15 mouse cellular contexts compared by ENCODE assay signal in the genomic region with DNA sequence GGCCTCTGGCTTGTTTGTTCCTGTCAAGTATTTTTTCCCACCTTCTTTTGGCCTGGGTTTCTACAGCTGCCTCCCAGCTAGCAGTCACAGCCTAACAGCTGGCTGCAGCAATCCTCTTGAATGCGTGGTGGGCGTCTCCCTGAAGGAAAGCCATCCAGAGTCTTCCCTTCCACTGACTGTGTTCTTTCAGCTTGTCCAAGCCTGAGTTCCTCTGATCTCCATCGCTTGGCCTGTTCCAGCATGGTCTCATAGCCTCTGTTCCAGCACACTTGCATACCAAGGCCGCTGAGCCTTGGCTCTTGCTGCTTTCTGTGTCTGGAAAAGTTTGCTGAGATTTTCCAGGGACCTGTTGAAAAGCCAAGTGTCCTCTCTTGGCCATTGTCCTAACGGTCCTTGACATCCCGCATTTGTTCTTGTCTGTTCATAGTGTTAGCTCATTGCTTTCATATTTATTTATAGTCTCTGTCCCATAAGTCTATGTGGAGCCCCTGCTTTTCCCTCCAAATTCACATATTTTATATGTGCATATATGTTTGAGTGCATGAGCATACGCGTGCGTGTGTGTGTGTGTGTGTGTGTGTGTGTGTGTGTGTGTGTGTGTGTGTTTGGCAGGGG. TPM values are rescaled to one million over a fixed set of nuclear protein-coding genes. Genes with fewer than 3 reads are reported as not detected.
DNase-seq lines count a peak whose midpoint lies in the region; ATAC-seq lines count a peak whose summit lies in the region.
"Had no signal": no experiment of that assay in that cellular context is flagged by ENCODE, and none has a peak within 500 bp of the region (broad histone marks: within the 10 kb centered on the region; RNA-seq: fewer than 3 reads in every experiment).

No protein-coding gene starts in this region.

- no peaks in the 10 kb centered on the region for H3K9me3 ChIP-seq in embryonic facial prominence, embryonic 14.5 days (ENCODE audit: control insufficient read depth, low read length)
- H3K9me3 ChIP-seq in embryonic facial prominence, embryonic 10.5 days = no peaks in the 10 kb centered on the region
- H3K9me3 ChIP-seq in lung, embryonic 15.5 days = no peaks in the 10 kb centered on the region
- no peaks in the 10 kb centered on the region for H3K9me3 ChIP-seq in stomach, embryonic 15.5 days
- no peaks in the 10 kb centered on the region for H3K9me3 ChIP-seq in forebrain, embryonic 11.5 days (ENCODE audit: control insufficient read depth, low read length)
- H3K9me3 ChIP-seq: forebrain, embryonic 12.5 days; neural tube, embryonic 13.5 days had no signal

- H3K36me3 ChIP-seq in embryonic facial prominence, embryonic 14.5 days (ENCODE audit: control insufficient read depth, insufficient read depth, low read length) = no peaks in the 10 kb centered on the region
- H3K36me3 ChIP-seq in embryonic facial prominence, embryonic 10.5 days (replicated peaks) = no peaks in the 10 kb centered on the region
- no peaks in the 10 kb centered on the region for H3K36me3 ChIP-seq in lung, embryonic 15.5 days
- no peaks in the 10 kb centered on the region for H3K36me3 ChIP-seq in stomach, embryonic 15.5 days
- H3K36me3 ChIP-seq in forebrain, embryonic 11.5 days (ENCODE audit: control insufficient read depth, insufficient read depth, low read length) = no peaks in the 10 kb centered on the region
- H3K36me3 ChIP-seq: forebrain, embryonic 12.5 days; neural tube, embryonic 13.5 days had no signal

- no peak overlapping the region for H3K27ac ChIP-seq in embryonic facial prominence, embryonic 14.5 days (replicated peaks; ENCODE audit: low read depth, low read length)
- no peak overlapping the region for H3K27ac ChIP-seq in embryonic facial prominence, embryonic 10.5 days (replicated peaks)
- no peak overlapping the region for H3K27ac ChIP-seq in lung, embryonic 15.5 days
- H3K27ac ChIP-seq in stomach, embryonic 15.5 days = peak overlapping the region; percentile 55
- no peak overlapping the region for H3K27ac ChIP-seq in forebrain, embryonic 11.5 days (ENCODE audit: low read depth, low read length)
- H3K27ac ChIP-seq: forebrain, embryonic 12.5 days; hindbrain, postnatal 0 days; neural tube, embryonic 13.5 days had no signal

- no peaks in the 10 kb centered on the region for H3K27me3 ChIP-seq in embryonic facial prominence, embryonic 14.5 days (replicated peaks; ENCODE audit: control insufficient read depth, insufficient read depth, low read length)
- H3K27me3 ChIP-seq in embryonic facial prominence, embryonic 10.5 days (replicated peaks; ENCODE audit: low read depth, poor library complexity, severe bottlenecking) = no peaks in the 10 kb centered on the region
- H3K27me3 ChIP-seq in lung, embryonic 15.5 days = no peaks in the 10 kb centered on the region
- H3K27me3 ChIP-seq in stomach, embryonic 15.5 days (replicated peaks) = no peaks in the 10 kb centered on the region
- H3K27me3 ChIP-seq in forebrain, embryonic 11.5 days (ENCODE audit: control insufficient read depth, insufficient read depth, low read length) = no peaks in the 10 kb centered on the region
- H3K27me3 ChIP-seq: forebrain, embryonic 12.5 days; neural tube, embryonic 13.5 days had no signal

- H3K4me2 ChIP-seq in embryonic facial prominence, embryonic 14.5 days (ENCODE audit: low read depth, low read length) = no peak overlapping the region
- H3K4me2 ChIP-seq in lung, embryonic 15.5 days = no peak overlapping the region
- H3K4me2 ChIP-seq in stomach, embryonic 15.5 days = no peak overlapping the region
- no peak overlapping the region for H3K4me2 ChIP-seq in forebrain, embryonic 11.5 days (ENCODE audit: low read depth, low read length, severe bottlenecking)
- H3K4me2 ChIP-seq: forebrain, embryonic 12.5 days; lung, embryonic 14.5 days; neural tube, embryonic 13.5 days had no signal

- no peak overlapping the region for H3K4me3 ChIP-seq in embryonic facial prominence, embryonic 14.5 days (ENCODE audit: low read depth, low read length)
- H3K4me3 ChIP-seq in embryonic facial prominence, embryonic 10.5 days = no peak overlapping the region
- no peak overlapping the region for H3K4me3 ChIP-seq in lung, embryonic 15.5 days
- H3K4me3 ChIP-seq in stomach, embryonic 15.5 days (replicated peaks) = no peak overlapping the region
- no peak overlapping the region for H3K4me3 ChIP-seq in forebrain, embryonic 11.5 days (ENCODE audit: low read depth, low read length)
- H3K4me3 ChIP-seq: forebrain, embryonic 12.5 days; neural tube, embryonic 13.5 days had no signal

- intact Hi-C loops in heart, postnatal 14 days (cut with DNase I) = no loop called here

- DNase-seq in embryonic facial prominence, embryonic 14.5 days (ENCODE audit: low spot score) = peak; percentile 72
- DNase-seq in embryonic facial prominence, embryonic 10.5 days (ENCODE audit: low spot score) = no peak
- no peak for DNase-seq in lung, postnatal 36 days
- peak; percentile 33 to 42 for DNase-seq in heart, postnatal 14 days
- no peak for DNase-seq in forebrain, embryonic 11.5 days (ENCODE audit: low spot score)
- DNase-seq in yolk sac, embryonic 10.5 days (ENCODE audit: low spot score) = no peak
- DNase-seq: adrenal gland, postnatal 36 days; cerebellum, adult 11-12 months; lung, embryonic 14.5 days; midbrain, embryonic 14.5 days had no signal

- H3K4me1 ChIP-seq in embryonic facial prominence, embryonic 14.5 days (ENCODE audit: control insufficient read depth, insufficient read depth, low read length) = no peaks in the 10 kb centered on the region
- H3K4me1 ChIP-seq in embryonic facial prominence, embryonic 10.5 days = 0 out of 2 replicates have a peak, but pooled peaks cover 16% of the 10 kb centered on the region
- H3K4me1 ChIP-seq in lung, embryonic 15.5 days = no peaks in the 10 kb centered on the region
- H3K4me1 ChIP-seq in stomach, embryonic 15.5 days = no peaks in the 10 kb centered on the region
- H3K4me1 ChIP-seq in forebrain, embryonic 11.5 days (replicated peaks; ENCODE audit: control insufficient read depth, insufficient read depth, low read length) = peaks cover 3% of the 10 kb centered on the region; the same call in 1 of the 2 replicates

- 79% methylated on average over 9 of the region's 9 CpGs for WGBS in embryonic facial prominence, embryonic 14.5 days
- whole genome bisulfite sequencing in embryonic facial prominence, embryonic 10.5 days = 87% methylated on average over 9 of the region's 9 CpGs
- 70% methylated on average over 9 of the region's 9 CpGs for WGBS in lung, embryonic 15.5 days
- WGBS in stomach, embryonic 15.5 days = 66% methylated on average over 9 of the region's 9 CpGs
- WGBS in forebrain, embryonic 11.5 days = 92% methylated on average over 9 of the region's 9 CpGs

- H3K9ac ChIP-seq in embryonic facial prominence, embryonic 14.5 days (ENCODE audit: low read depth, low read length) = no peak overlapping the region
- H3K9ac ChIP-seq in lung, embryonic 15.5 days = no peak overlapping the region
- no peak overlapping the region for H3K9ac ChIP-seq in stomach, embryonic 15.5 days
- no peak overlapping the region for H3K9ac ChIP-seq in forebrain, embryonic 11.5 days (ENCODE audit: low read length)
- H3K9ac ChIP-seq: forebrain, embryonic 12.5 days; lung, embryonic 14.5 days; neural tube, embryonic 13.5 days had no signal

- ATAC-seq in embryonic facial prominence, embryonic 14.5 days (ENCODE audit: low read depth) = peak; percentile 54; the same call in 1 of the 2 replicates
- ATAC-seq in lung, embryonic 15.5 days (ENCODE audit: borderline replicate concordance, extremely low read depth, low FRiP score, low TSS enrichment) = 0 out of 2 replicates have a peak, but pooled peaks have one; percentile 39
- peak; percentile 75; the same call in 1 of the 2 replicates for ATAC-seq in stomach, embryonic 15.5 days (ENCODE audit: insufficient read depth, low FRiP score, low read depth)
- ATAC-seq in forebrain, embryonic 11.5 days (replicated peaks; ENCODE audit: low FRiP score) = no peak
- ATAC-seq: hindbrain, postnatal 0 days had no signal

RNA-seq across cellular contexts. Expression of a gene that starts 3.5 kb away (rescaled TPM):
- polyA plus RNA-seq in embryonic facial prominence, embryonic 14.5 days (2014; fragmentation: Nextera tagmentation; extraction: Ambion mirVana) = 3.2 and 4.4 TPM in 2 replicates
- polyA plus RNA-seq in embryonic facial prominence, embryonic 10.5 days (2016; fragmentation: Nextera tagmentation; extraction: Ambion mirVana) = 0.19 and 0.41 TPM in 2 replicates
- 0.92 and 1.5 TPM in 2 replicates for polyA plus RNA-seq in lung, embryonic 15.5 days (2015; fragmentation: Nextera tagmentation; extraction: Ambion mirVana)
- 1 to 10 TPM; 6.4 to 9.1 TPM for total RNA-seq in heart, postnatal 14 days (2021)
- 2.1 and 3.4 TPM in 2 replicates for polyA plus RNA-seq in stomach, embryonic 15.5 days (2015; fragmentation: Nextera tagmentation; extraction: Ambion mirVana)
- polyA plus RNA-seq in forebrain, embryonic 11.5 days (2014; fragmentation: Nextera tagmentation; extraction: Ambion mirVana) = 0.64 and 0.68 TPM in 2 replicates

Comparison
In these comparisons a context has a peak if more than half of its experiments do, and no peak if none do; other contexts are left out.
1. DNase-seq: peak in embryonic facial prominence, embryonic 14.5 days (single experiment) and heart, postnatal 14 days (2 of 2); none in embryonic facial prominence, embryonic 10.5 days (single experiment), lung, postnatal 36 days (single experiment), forebrain, embryonic 11.5 days (single experiment) and yolk sac, embryonic 10.5 days (single experiment).